Mouse (Mus musculus) macrophage (primary cell): ENCODE measurements around the gene Lyrm7. TPM values are rescaled to one million over a fixed set of nuclear protein-coding genes. Genes with fewer than 3 reads are reported as not detected.
A peak's percentile ranks its signal among the peaks of the same experiment; 100 is the strongest.

Experiments used
- H3K27ac ChIP-seq: fragments of 350-480 bp; formaldehyde crosslinking; 2 replicates; pipeline ENCODE4 v1.9.0; 2021
- H3K36me3 ChIP-seq: fragments of 350-480 bp; formaldehyde crosslinking; 2 replicates; pipeline ENCODE4 v1.9.0; 2021; ENCODE audit errors: inconsistent target
- H3K4me3 ChIP-seq: fragments of 350-480 bp; formaldehyde crosslinking; 2 replicates; pipeline ENCODE4 v1.9.0; 2021; ENCODE audit errors: inconsistent target
- H3K79me2 ChIP-seq: fragments of 350-480 bp; formaldehyde crosslinking; 2 replicates; pipeline ENCODE4 v1.9.0; 2021; ENCODE audit errors: inconsistent target
- WGBS: methylation state at CpG from one replicate; pipeline ENCODE4 v1.1.7; 2026; ENCODE audit warnings: inconsistent platforms; ENCODE audit not compliant: missing documents; 5-methylcytosine and 5-hydroxymethylcytosine counted together
- polyA plus RNA-seq: library from polyadenylated mRNA; stranded (reverse); fragments of 250-400 nt; gene quantifications from 3 replicates; pipeline ENCODE4 v1.2.4, GENCODE M21; 2018; ENCODE audit warnings: inconsistent platforms

The Lyrm7 gene
- polyA plus RNA-seq, 1 experiment from 2014 or later, result 3.3 TPM

GRCm38 (mm10) chr11:54786858-54787487 is 73.7 kb downstream of the Lyrm7 start:
- no peaks in the 10 kb centered on the region for H3K36me3 ChIP-seq
- peaks cover 50% of the 10 kb centered on the region for H3K79me2 ChIP-seq
- peak overlapping the region; percentile 71 for H3K4me3 ChIP-seq
- H3K27ac ChIP-seq, result peak overlapping the region; percentile 67
- under 1% methylated on average over 54 of the region's 54 CpGs for WGBS

- H3K79me2 ChIP-seq, result peaks cover 65% of the 10 kb centered on the region
- H3K36me3 ChIP-seq, result no peaks in the 10 kb centered on the region
- H3K27ac ChIP-seq, result no peak overlapping the region
- WGBS, result 100% methylated on average over 1 of the region's 3 CpGs
- peak overlapping the region; percentile 71; the same call in 1 of the 2 replicates for H3K4me3 ChIP-seq
Measured at GRCm38 (mm10) chr11:54785566-54785965, 75.2 kb downstream of the Lyrm7 start.

- 94% methylated on average over 3 of the region's 3 CpGs for WGBS
- Histone ChIP-seq H3K36me3 (no peaks in the 10 kb centered on the region), H3K4me3 (no peak overlapping the region), H3K27ac (no peak overlapping the region), H3K79me2 (peaks cover 76% of the 10 kb centered on the region)
Measured at GRCm38 (mm10) chr11:54784436-54784835, 76.3 kb downstream of the Lyrm7 start.

- Histone ChIP-seq H3K79me2 (peaks cover 98% of the 10 kb centered on the region), H3K27ac (no peak overlapping the region), H3K36me3 (no peaks in the 10 kb centered on the region), H3K4me3 (no peak overlapping the region)
- 100% methylated on average over 6 of the region's 6 CpGs for WGBS
Measured at GRCm38 (mm10) chr11:54782253-54782652, 78.5 kb downstream of the Lyrm7 start.

- 80% methylated on average over 1 of the region's 1 CpGs for WGBS
- Histone ChIP-seq H3K27ac (no peak overlapping the region), H3K4me3 (no peak overlapping the region), H3K79me2 (peaks cover 100% of the 10 kb centered on the region), H3K36me3 (no peaks in the 10 kb centered on the region)
Measured at GRCm38 (mm10) chr11:54779946-54780345, 80.8 kb downstream of the Lyrm7 start.

GRCm38 (mm10) chr11:54778131-54778844 is 82.4 kb downstream of the Lyrm7 start:
- H3K27ac ChIP-seq, result no peak overlapping the region
- 30% methylated on average over 1 of the region's 1 CpGs for WGBS
- H3K4me3 ChIP-seq, result no peak overlapping the region
- peaks cover 100% of the 10 kb centered on the region for H3K79me2 ChIP-seq
- no peaks in the 10 kb centered on the region for H3K36me3 ChIP-seq

- peak overlapping the region; percentile 50 for H3K27ac ChIP-seq
- 91% methylated on average over 6 of the region's 6 CpGs for WGBS
Measured at GRCm38 (mm10) chr11:54777387-54778130, 83.2 kb downstream of the Lyrm7 start.

More at GRCm38 (mm10) chr11:54777387-54778130, 83.2 kb downstream of the Lyrm7 start:
- peaks cover 100% of the 10 kb centered on the region for H3K79me2 ChIP-seq
- no peaks in the 10 kb centered on the region for H3K36me3 ChIP-seq
- H3K4me3 ChIP-seq, result no peak overlapping the region

Other genes starting within 250 kb of the Lyrm7 start
- gene Cdc42se2, start 73.2 kb downstream of the Lyrm7 start, polyA plus RNA-seq, result 72.7 to 141 TPM (median 127 TPM) in 3 replicates
- 231 to 631 TPM (median 515 TPM) in 3 replicates for gene Hint1, start 5.5 kb upstream of the Lyrm7 start, polyA plus RNA-seq
- 191 to 766 TPM (median 446 TPM) in 3 replicates for gene Gpx3, start 41.5 kb upstream of the Lyrm7 start, polyA plus RNA-seq
- gene Tnip1, start 102.0 kb upstream of the Lyrm7 start, polyA plus RNA-seq, result 45.9 to 108 TPM (median 70.5 TPM) in 3 replicates
- gene Anxa6, start 172.5 kb upstream of the Lyrm7 start, polyA plus RNA-seq, result 141 to 262 TPM (median 198 TPM) in 3 replicates
- gene Ccdc69, start 217.2 kb upstream of the Lyrm7 start, polyA plus RNA-seq, result 2.8 to 5.5 TPM (median 3.1 TPM) in 3 replicates
- 127 to 236 TPM (median 209 TPM) in 3 replicates for gene Gm2a, start 237.2 kb upstream of the Lyrm7 start, polyA plus RNA-seq